Mouse (Mus musculus) liver, adult 2 months (tissue): ENCODE data around the gene Galntl6. TPM values are rescaled to one million over a fixed set of nuclear protein-coding genes. Genes with fewer than 3 reads are reported as not detected.

Experiments used
- DNase-seq: peaks from one replicate; pipeline ENCODE4 v3.0.0-alpha.2; 2011; ENCODE audit warnings: low read depth, low spot score; ENCODE audit errors: extremely low read depth
- H3K27ac ChIP-seq: fragments of 200-500 bp; replicated peaks from 2 replicates; pipeline ENCODE4 v1.5.1; 2012; ENCODE audit warnings: low read depth, mild to moderate bottlenecking, control low read depth, inconsistent platforms, low read length; ENCODE audit not compliant: insufficient read depth
- H3K27me3 ChIP-seq: fragments of 200-500 bp; 2 replicates; pipeline ENCODE4 v1.6.1; 2012; ENCODE audit warnings: mild to moderate bottlenecking, moderate library complexity, low read length, inconsistent platforms; ENCODE audit not compliant: control insufficient read depth, insufficient read depth
- H3K36me3 ChIP-seq: fragments of 200-500 bp; 2 replicates; pipeline ENCODE4 v1.6.1; 2012; ENCODE audit warnings: low read length, inconsistent platforms; ENCODE audit not compliant: control insufficient read depth, insufficient read depth
- H3K4me1 ChIP-seq: fragments of 200-500 bp; 2 replicates; pipeline ENCODE4 v1.6.1; 2011; ENCODE audit warnings: low read length; ENCODE audit not compliant: control insufficient read depth, insufficient read depth
- H3K4me3 ChIP-seq: fragments of 200-500 bp; 2 replicates; pipeline ENCODE4 v1.5.1; 2011; ENCODE audit warnings: low read depth, mild to moderate bottlenecking, control low read depth, low read length, moderate library complexity; ENCODE audit not compliant: insufficient read depth
- H3K79me2 ChIP-seq: fragments of 200-500 bp; 2 replicates; pipeline ENCODE4 v1.6.1; 2012; ENCODE audit warnings: inconsistent platforms, mild to moderate bottlenecking, low read length, moderate library complexity; ENCODE audit not compliant: control insufficient read depth, insufficient read depth
- H3K9ac ChIP-seq: fragments of 200-500 bp; 2 replicates; pipeline ENCODE4 v1.6.1; 2012; ENCODE audit warnings: low read depth, mild to moderate bottlenecking, control low read depth, inconsistent platforms, low read length
- CTCF ChIP-seq: fragments of 200-500 bp; IDR thresholded peaks from 2 replicates; pipeline ENCODE4 v1.5.1; 2011; ENCODE audit warnings: low read depth, low read length, control low read depth
- POLR2A ChIP-seq: fragments of 200-500 bp; IDR thresholded peaks from 2 replicates; pipeline ENCODE4 v1.6.1; 2011; ENCODE audit warnings: low read length, control low read depth; ENCODE audit not compliant: insufficient read depth; ENCODE audit errors: extremely low read depth
- WGBS: fragments of 180-500 bp; shearing (Covaris S2); methylation state at CpG from one replicate; pipeline ENCODE4 v1.1.7; 2018; 5-methylcytosine and 5-hydroxymethylcytosine counted together
- polyA plus RNA-seq: library from polyadenylated mRNA; depleted of rRNA; stranded (reverse); fragments of >200 nt; gene quantifications from 2 replicates; pipeline ENCODE4 v1.2.3, GENCODE M21; 2012
- total RNA-seq: library from RNA; depleted of rRNA; stranded (reverse); fragments of >200 nt; gene quantifications from 2 replicates; pipeline ENCODE4 v1.2.3, GENCODE M21; 2014

Galntl6 gene
- total and polyA plus RNA-seq, 2 experiments, result not detected

DNA sequence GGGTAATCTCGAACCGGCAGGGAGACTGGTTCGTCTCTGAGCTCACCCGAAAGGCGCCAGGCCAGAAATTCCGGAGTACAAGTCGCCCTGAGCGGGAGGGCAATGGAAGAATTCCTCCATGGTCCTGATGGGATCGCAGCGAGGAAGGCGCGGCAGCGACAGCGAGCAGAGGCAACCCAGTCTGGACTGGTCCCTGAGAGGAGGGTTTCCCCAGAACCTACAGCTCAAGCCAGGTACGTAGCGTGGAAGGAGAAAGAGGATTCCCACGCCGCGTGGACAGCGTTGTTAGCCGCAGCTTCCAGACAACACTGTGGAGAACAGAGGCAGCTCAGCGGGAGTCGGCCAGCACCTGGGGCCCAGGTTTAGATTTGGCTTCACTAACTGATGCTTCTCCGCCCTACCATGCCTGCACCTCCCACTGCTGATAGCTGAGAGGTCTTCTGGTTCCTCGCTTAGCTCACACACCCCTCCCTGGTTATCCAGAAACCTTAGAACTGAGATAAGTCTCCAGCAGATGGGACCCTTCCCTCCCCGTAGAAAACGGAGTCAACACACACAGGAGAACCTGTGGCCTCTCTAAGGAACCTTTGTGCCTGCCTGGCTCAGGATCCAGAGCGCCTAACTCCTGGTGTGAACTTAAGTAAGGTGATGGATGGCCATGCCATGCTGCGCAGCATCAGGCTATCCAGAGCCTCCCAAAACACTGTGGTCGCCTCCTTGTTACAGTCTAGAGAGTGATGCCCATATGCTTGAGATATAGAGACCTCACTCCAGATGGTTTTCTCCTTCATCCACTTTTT is 600 bp upstream of the Galntl6 start:
- H3K27me3 ChIP-seq, result peaks cover 5% of the 10 kb centered on the region; the same call in 1 of the 2 replicates
- H3K27ac ChIP-seq, result no peak overlapping the region
- H3K4me3 ChIP-seq, result no peak overlapping the region
- H3K4me1 ChIP-seq, result no peaks in the 10 kb centered on the region
- whole genome bisulfite sequencing, result 3% methylated on average over 30 of the region's 30 CpGs
- no peaks in the 10 kb centered on the region for H3K36me3 ChIP-seq
- no peak overlapping the region for H3K9ac ChIP-seq
- H3K79me2 ChIP-seq, result no peaks in the 10 kb centered on the region
- no peak for DNase-seq
- no peak for TF ChIP-seq CTCF
- no peak for TF ChIP-seq POLR2A

DNA sequence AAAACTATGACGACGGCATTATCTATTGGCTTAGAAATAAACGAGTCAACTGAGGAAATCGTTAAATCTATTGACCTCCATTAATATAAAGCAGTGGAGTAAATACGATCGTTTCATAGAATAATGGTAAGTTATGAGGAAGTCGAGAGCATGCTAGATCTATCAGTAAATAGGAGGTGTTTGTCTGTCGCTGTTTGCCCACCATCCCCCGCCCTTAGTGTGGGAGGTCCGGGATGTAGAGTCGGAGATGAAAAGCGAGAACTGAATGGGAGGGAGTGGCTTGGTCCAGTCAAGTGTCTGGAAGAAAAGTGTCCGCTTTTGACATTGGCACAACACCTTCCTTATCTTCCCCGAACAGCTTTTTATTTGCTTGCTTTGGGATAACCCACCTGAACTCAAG is 763 bp downstream of the Galntl6 start, which contains the start of gene BC030500:
BC030500 (plus strand) TSS at position 79 of the 400 bp plus-strand sequence.
- peaks cover 5% of the 10 kb centered on the region; the same call in 1 of the 2 replicates for H3K27me3 ChIP-seq
- H3K27ac ChIP-seq, result no peak within 1 kb of the TSS
- TF ChIP-seq POLR2A (no peak), CTCF (no peak)
- H3K4me1 ChIP-seq, result no peaks in the 10 kb centered on the region
- no peaks in the 10 kb centered on the region for H3K36me3 ChIP-seq
- H3K4me3 ChIP-seq, result no peak within 1 kb of the TSS
- WGBS, result 6% methylated on average over 14 of the region's 14 CpGs
- no peak within 1 kb of the TSS for H3K9ac ChIP-seq
- no peak for DNase-seq
- no peaks in the 10 kb centered on the region for H3K79me2 ChIP-seq

DNA sequence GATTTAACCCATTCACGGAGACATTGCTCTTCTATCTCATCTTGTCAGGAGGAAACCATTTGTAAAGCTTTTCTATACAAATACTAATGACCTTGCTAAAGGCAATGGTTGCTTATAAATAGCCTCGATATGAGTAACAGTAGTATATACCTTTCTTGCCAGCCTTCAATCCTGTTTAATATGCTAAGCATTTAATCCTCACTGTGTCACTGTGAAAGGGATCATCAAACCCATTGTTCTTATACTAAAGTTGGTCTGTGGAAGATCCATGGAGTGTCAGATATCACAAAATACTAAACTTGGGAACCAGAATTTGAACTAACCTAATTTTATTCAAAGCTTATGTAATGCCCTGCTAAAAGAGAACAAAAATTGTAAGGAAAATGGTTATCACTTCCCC is 8.0 kb downstream of the Galntl6 start:
- TF ChIP-seq POLR2A (no peak), CTCF (no peak)
- WGBS, result 45% methylated on average over 2 of the region's 2 CpGs

DNA sequence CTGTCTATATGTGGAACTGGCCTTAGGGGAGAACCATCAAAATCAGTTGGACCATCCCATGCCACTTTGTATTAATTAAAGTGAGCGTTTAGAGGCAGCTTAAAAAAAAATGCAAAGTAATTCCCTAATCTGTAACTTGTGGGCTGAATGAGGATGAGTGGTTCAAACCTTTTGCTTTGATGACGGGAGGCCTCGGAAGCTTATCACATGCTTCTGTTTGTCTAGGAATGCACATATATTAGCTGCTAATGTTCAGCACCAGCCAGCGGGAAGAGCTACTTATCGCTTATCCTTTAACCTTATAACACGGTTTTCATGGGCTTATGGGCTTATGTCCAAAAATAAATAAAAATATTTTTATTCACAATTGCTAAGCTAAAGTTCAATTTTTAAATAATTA is 16.5 kb downstream of the Galntl6 start:
- no peaks in the 10 kb centered on the region for H3K79me2 ChIP-seq
- H3K4me1 ChIP-seq, result no peaks in the 10 kb centered on the region
- no peak overlapping the region for H3K27ac ChIP-seq
- no peak for TF ChIP-seq CTCF
- TF ChIP-seq POLR2A, result no peak
- H3K9ac ChIP-seq, result no peak overlapping the region
- H3K4me3 ChIP-seq, result no peak overlapping the region
- no peaks in the 10 kb centered on the region for H3K27me3 ChIP-seq
- H3K36me3 ChIP-seq, result no peaks in the 10 kb centered on the region
- WGBS, result 58% methylated on average over 6 of the region's 6 CpGs
- no peak for DNase-seq

More for the DNA sequence above, 8.0 kb downstream of the Galntl6 start:
- no peaks in the 10 kb centered on the region for H3K4me1 ChIP-seq
- no peaks in the 10 kb centered on the region for H3K36me3 ChIP-seq
- H3K4me3 ChIP-seq, result no peak overlapping the region
- DNase-seq, result no peak
- no peaks in the 10 kb centered on the region for H3K79me2 ChIP-seq
- H3K9ac ChIP-seq, result no peak overlapping the region
- no peaks in the 10 kb centered on the region for H3K27me3 ChIP-seq
- H3K27ac ChIP-seq, result no peak overlapping the region

DNA sequence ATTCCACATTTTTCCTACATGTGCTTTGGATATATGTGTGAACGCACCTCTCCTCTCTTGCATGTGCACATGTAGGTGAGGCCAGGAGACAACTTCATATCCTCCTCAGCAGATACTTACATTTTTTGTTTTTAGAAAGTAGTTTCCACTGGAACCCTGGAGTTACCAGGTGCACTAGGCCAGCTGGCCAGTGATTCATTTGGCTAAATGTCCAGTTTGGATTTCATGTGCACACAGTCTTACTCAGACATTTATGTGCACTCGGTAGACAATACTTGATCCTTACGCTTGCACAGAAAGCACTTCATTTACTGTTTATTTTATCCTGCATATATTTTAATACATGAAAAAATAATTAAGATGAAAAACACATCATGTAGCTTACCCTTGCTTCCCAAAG is 21.8 kb downstream of the Galntl6 start:
- no peak for TF ChIP-seq POLR2A
- no peak for TF ChIP-seq CTCF
- no peak overlapping the region for H3K4me3 ChIP-seq
- H3K36me3 ChIP-seq, result no peaks in the 10 kb centered on the region
- H3K4me1 ChIP-seq, result no peaks in the 10 kb centered on the region
- H3K27ac ChIP-seq, result no peak overlapping the region
- 90% methylated on average over 3 of the region's 3 CpGs for WGBS
- H3K27me3 ChIP-seq, result no peaks in the 10 kb centered on the region
- H3K79me2 ChIP-seq, result no peaks in the 10 kb centered on the region
- H3K9ac ChIP-seq, result no peak overlapping the region
- DNase-seq, result no peak

DNA sequence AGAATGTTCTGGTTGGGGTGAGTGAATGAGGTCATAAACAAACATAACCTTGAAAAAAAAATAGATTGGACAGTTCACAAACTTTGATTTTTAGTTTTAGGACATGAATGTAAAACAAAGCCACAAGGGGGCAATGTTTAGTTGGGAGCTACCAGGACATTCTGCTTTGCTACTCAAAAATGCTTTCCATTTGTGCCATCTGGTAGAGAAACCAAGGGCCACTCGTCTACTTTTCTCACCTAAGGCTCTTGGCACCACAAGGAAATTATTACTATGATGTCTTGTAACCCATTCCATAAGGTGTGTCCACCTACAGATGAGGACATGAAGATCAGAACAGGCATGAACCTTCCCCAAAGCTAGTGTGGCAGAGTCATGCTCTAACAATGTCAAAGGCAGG is 26.0 kb downstream of the Galntl6 start:
- WGBS, result 19% methylated on average over 1 of the region's 1 CpGs
- Histone ChIP-seq H3K27ac (no peak overlapping the region), H3K9ac (no peak overlapping the region), H3K36me3 (no peaks in the 10 kb centered on the region), H3K4me1 (no peaks in the 10 kb centered on the region), H3K27me3 (no peaks in the 10 kb centered on the region), H3K4me3 (no peak overlapping the region), H3K79me2 (no peaks in the 10 kb centered on the region)
- peak; percentile 2 for DNase-seq
- TF ChIP-seq CTCF (no peak), POLR2A (no peak)
